ENCODE assay signal across 12 mouse cellular contexts in genomic region chr2:62398115-62398875, GRCm38 (mm10).
"Had no signal": no experiment of that assay in that cellular context is flagged by ENCODE, and none has a peak within 500 bp of the region (broad histone marks: within the 10 kb centered on the region; RNA-seq: fewer than 3 reads in every experiment).

No protein-coding gene starts in this region.

- ATAC-seq: midbrain, embryonic 15.5 days had no signal

- H3K9me3 ChIP-seq: kidney, embryonic 15.5 days; liver, embryonic 15.5 days; midbrain, embryonic 15.5 days; neural tube, embryonic 12.5 days; stomach, embryonic 15.5 days had no signal

- H3K9ac ChIP-seq: kidney, embryonic 15.5 days; liver, embryonic 15.5 days; lung, embryonic 14.5 days; midbrain, embryonic 15.5 days; neural tube, embryonic 12.5 days; stomach, embryonic 15.5 days had no signal

- H3K27ac ChIP-seq: kidney, embryonic 15.5 days; liver, embryonic 15.5 days; midbrain, embryonic 15.5 days; neural tube, embryonic 12.5 days; stomach, embryonic 15.5 days had no signal

- H3K4me2 ChIP-seq: kidney, embryonic 15.5 days; liver, embryonic 15.5 days; lung, embryonic 14.5 days; midbrain, embryonic 11.5 days; midbrain, embryonic 15.5 days; neural tube, embryonic 12.5 days; stomach, embryonic 15.5 days had no signal

- H3K4me3 ChIP-seq: kidney, embryonic 15.5 days; liver, embryonic 15.5 days; midbrain, embryonic 15.5 days; neural tube, embryonic 12.5 days; stomach, embryonic 15.5 days had no signal

- H3K36me3 ChIP-seq: kidney, embryonic 15.5 days; liver, embryonic 15.5 days; midbrain, embryonic 15.5 days; neural tube, embryonic 12.5 days; stomach, embryonic 15.5 days had no signal

- H3K4me1 ChIP-seq: liver, embryonic 15.5 days; midbrain, embryonic 15.5 days; neural tube, embryonic 12.5 days; stomach, embryonic 15.5 days had no signal

- DNase-seq: kidney, adult 2 months; kidney, postnatal 14 days; liver; lung, embryonic 14.5 days; right cerebral cortex, postnatal 4 days; thymus, postnatal 36 days had no signal

- H3K27me3 ChIP-seq: kidney, embryonic 15.5 days; liver, embryonic 15.5 days; midbrain, embryonic 15.5 days; neural tube, embryonic 12.5 days; stomach, embryonic 15.5 days had no signal
